Mouse (Mus musculus): ENCODE measurements at regions not wholly inside any gene's neighbourhood (a gene's known extent, or its start where the extent isn't known, plus 50 kb on each side); places are given as distances from the start of the nearest gene placed in this dataset.
A peak's percentile ranks its signal among the peaks of the same experiment; 100 is the strongest.
"Not testable (repeated sequence)": the region's sequence is repeated elsewhere in the genome, so short reads cannot be mapped to it uniquely, and the experiment has no call there.

GRCm38 (mm10) chr8:103643621-103644020 is 457.8 kb upstream of the Cdh5 start:
- no peak for TF ChIP-seq CTCF (IDR thresholded peaks at IDR 0.05; ENCODE audit: low read depth)
- no peak for DNase-seq (ENCODE audit: low spot score)

GRCm38 (mm10) chr8:103644106-103644505 is 457.3 kb upstream of the Cdh5 start:
- Histone ChIP-seq H3K9ac (replicated peaks; ENCODE audit: low read length) (no peak overlapping the region), H3K4me1 (ENCODE audit: insufficient read depth, low read length) (no peaks in the 10 kb centered on the region), H3K4me3 (ENCODE audit: low read length) (no peak overlapping the region), H3K27me3 (ENCODE audit: insufficient read depth, low read length) (no peaks in the 10 kb centered on the region), H3K27ac (no peak overlapping the region), H3K4me2 (ENCODE audit: low read depth, low read length) (no peak overlapping the region), H3K9me3 (ENCODE audit: low read length) (no peaks in the 10 kb centered on the region), H3K36me3 (ENCODE audit: insufficient read depth, low read length) (no peaks in the 10 kb centered on the region)
- no peak for TF ChIP-seq CTCF (IDR thresholded peaks at IDR 0.05; ENCODE audit: low read depth)
- DNase-seq (ENCODE audit: low spot score) (peak; percentile 75), ATAC-seq (peak; percentile 79)
- 32% methylated on average over 6 of the region's 6 CpGs for WGBS

More at GRCm38 (mm10) chr8:103643621-103644020, 457.8 kb upstream of the Cdh5 start:
- no peak overlapping the region for H3K4me2 ChIP-seq (ENCODE audit: low read depth, low read length)
- H3K36me3 ChIP-seq (ENCODE audit: insufficient read depth, low read length) = no peaks in the 10 kb centered on the region
- no peak overlapping the region for H3K9ac ChIP-seq (replicated peaks; ENCODE audit: low read length)
- 81% methylated on average over 2 of the region's 2 CpGs for WGBS
- H3K27me3 ChIP-seq (ENCODE audit: insufficient read depth, low read length) = no peaks in the 10 kb centered on the region
- H3K4me3 ChIP-seq (ENCODE audit: low read length) = no peak overlapping the region
- H3K27ac ChIP-seq = no peak overlapping the region
- ATAC-seq = 0 out of 2 replicates have a peak, but pooled peaks have one; percentile 27
- H3K9me3 ChIP-seq (ENCODE audit: low read length) = no peaks in the 10 kb centered on the region
- H3K4me1 ChIP-seq (ENCODE audit: insufficient read depth, low read length) = no peaks in the 10 kb centered on the region

- Histone ChIP-seq H3K36me3 (ENCODE audit: insufficient read depth, low read length) (no peaks in the 10 kb centered on the region), H3K9me3 (ENCODE audit: low read length) (no peaks in the 10 kb centered on the region), H3K9ac (replicated peaks; ENCODE audit: low read length) (no peak overlapping the region), H3K27me3 (ENCODE audit: insufficient read depth, low read length) (no peaks in the 10 kb centered on the region), H3K4me1 (ENCODE audit: insufficient read depth, low read length) (no peaks in the 10 kb centered on the region), H3K4me3 (ENCODE audit: low read length) (no peak overlapping the region), H3K4me2 (ENCODE audit: low read depth, low read length) (no peak overlapping the region), H3K27ac (no peak overlapping the region)
- DNase-seq (ENCODE audit: low spot score) (no peak), ATAC-seq (no peak)
- 82% methylated on average over 3 of the region's 3 CpGs for WGBS
- TF ChIP-seq CTCF (IDR thresholded peaks at IDR 0.05; ENCODE audit: low read depth) = no peak
These were observed 456.6 kb upstream of the Cdh5 start for GRCm38 (mm10) chr8:103644845-103645244.

GRCm38 (mm10) chr8:103664796-103665195 is 436.6 kb upstream of the Cdh5 start:
- DNase-seq (ENCODE audit: low spot score) = no peak
- Histone ChIP-seq H3K9ac (replicated peaks; ENCODE audit: low read length) (no peak overlapping the region), H3K4me2 (ENCODE audit: low read depth, low read length) (no peak overlapping the region), H3K27ac (no peak overlapping the region), H3K27me3 (ENCODE audit: insufficient read depth, low read length) (no peaks in the 10 kb centered on the region), H3K4me1 (ENCODE audit: insufficient read depth, low read length) (no peaks in the 10 kb centered on the region), H3K4me3 (ENCODE audit: low read length) (no peak overlapping the region), H3K9me3 (ENCODE audit: low read length) (no peaks in the 10 kb centered on the region), H3K36me3 (ENCODE audit: insufficient read depth, low read length) (no peaks in the 10 kb centered on the region)
- WGBS = 85% methylated on average over 1 of the region's 1 CpGs
- ATAC-seq = no peak
- TF ChIP-seq CTCF (IDR thresholded peaks at IDR 0.05; ENCODE audit: low read depth) = no peak

- H3K9me3 ChIP-seq (ENCODE audit: low read length); H3K4me2 ChIP-seq (ENCODE audit: low read depth, low read length); H3K27ac ChIP-seq; H3K4me3 ChIP-seq (ENCODE audit: low read length); H3K4me1 ChIP-seq (ENCODE audit: insufficient read depth, low read length); ATAC-seq; H3K9ac ChIP-seq (replicated peaks; ENCODE audit: low read length); H3K27me3 ChIP-seq (ENCODE audit: insufficient read depth, low read length); H3K36me3 ChIP-seq (ENCODE audit: insufficient read depth, low read length): not testable (repeated sequence)
- TF ChIP-seq CTCF (IDR thresholded peaks at IDR 0.05; ENCODE audit: low read depth) = peak; percentile 44
- WGBS = 85% methylated on average over 5 of the region's 5 CpGs
- peak; percentile 34 for DNase-seq (ENCODE audit: low spot score)
These were observed 415.2 kb upstream of the Cdh5 start for GRCm38 (mm10) chr8:103686233-103686632.

DNA sequence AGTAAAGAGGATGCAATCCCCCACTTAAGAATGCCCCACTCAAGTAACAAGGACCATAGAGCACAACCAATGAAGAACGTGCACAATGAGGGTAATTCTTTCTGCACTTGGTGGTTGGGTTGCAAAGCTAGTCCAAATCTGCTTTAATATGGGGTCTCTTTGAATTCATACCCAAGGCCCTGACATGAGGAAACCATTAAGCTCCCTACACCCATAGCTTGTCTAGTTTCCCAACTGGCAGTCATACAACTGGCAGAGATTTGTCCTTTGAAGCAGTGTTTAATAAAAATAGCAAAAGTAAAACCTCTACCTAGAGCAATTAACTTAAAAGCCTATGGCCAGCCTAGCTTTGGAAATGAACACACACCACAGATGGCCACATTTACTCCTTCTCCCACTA is 411.0 kb upstream of the Cdh5 start:
- Histone ChIP-seq H3K27me3 (ENCODE audit: insufficient read depth, low read length) (no peaks in the 10 kb centered on the region), H3K9ac (replicated peaks; ENCODE audit: low read length) (no peak overlapping the region), H3K4me1 (ENCODE audit: insufficient read depth, low read length) (no peaks in the 10 kb centered on the region), H3K4me3 (ENCODE audit: low read length) (no peak overlapping the region), H3K27ac (no peak overlapping the region), H3K4me2 (ENCODE audit: low read depth, low read length) (no peak overlapping the region), H3K9me3 (ENCODE audit: low read length) (no peaks in the 10 kb centered on the region), H3K36me3 (ENCODE audit: insufficient read depth, low read length) (no peaks in the 10 kb centered on the region)
- 84% methylated on average over 1 of the region's 1 CpGs for WGBS
- DNase-seq (ENCODE audit: low spot score) = no peak
- no peak for ATAC-seq
- TF ChIP-seq CTCF (IDR thresholded peaks at IDR 0.05; ENCODE audit: low read depth) = no peak

DNA sequence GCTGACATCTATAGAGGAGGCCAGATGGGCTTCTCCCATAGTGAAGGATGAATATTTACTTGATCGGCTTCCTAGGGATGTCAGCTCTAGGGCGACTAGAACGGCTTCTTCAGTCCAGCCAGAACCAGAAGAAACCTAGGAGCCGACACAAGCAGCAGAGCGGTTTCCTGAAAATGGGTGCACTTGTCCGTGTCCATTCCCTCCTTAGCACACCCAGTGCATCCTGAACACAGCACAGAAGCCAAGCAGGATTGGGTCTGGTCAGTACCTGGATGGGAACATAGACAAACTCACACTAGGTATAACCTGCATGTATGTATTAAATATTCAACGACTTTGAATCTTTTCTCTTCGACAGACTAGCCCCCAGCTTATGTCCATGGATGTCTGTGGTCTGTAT is 407.9 kb upstream of the Cdh5 start:
- H3K9ac ChIP-seq (replicated peaks; ENCODE audit: low read length) = no peak overlapping the region
- no peaks in the 10 kb centered on the region for H3K36me3 ChIP-seq (ENCODE audit: insufficient read depth, low read length)
- 93% methylated on average over 8 of the region's 8 CpGs for WGBS
- no peak overlapping the region for H3K4me3 ChIP-seq (ENCODE audit: low read length)
- no peak for TF ChIP-seq CTCF (IDR thresholded peaks at IDR 0.05; ENCODE audit: low read depth)
- ATAC-seq (no peak), DNase-seq (ENCODE audit: low spot score) (no peak)
- no peaks in the 10 kb centered on the region for H3K9me3 ChIP-seq (ENCODE audit: low read length)
- H3K4me2 ChIP-seq (ENCODE audit: low read depth, low read length) = no peak overlapping the region
- no peak overlapping the region for H3K27ac ChIP-seq
- H3K4me1 ChIP-seq (ENCODE audit: insufficient read depth, low read length) = no peaks in the 10 kb centered on the region
- H3K27me3 ChIP-seq (ENCODE audit: insufficient read depth, low read length) = no peaks in the 10 kb centered on the region

All from hindbrain, postnatal 0 days (tissue).